Mouse (Mus musculus) kidney, embryonic 15.5 days (tissue): ENCODE measurements around the gene Lypd8. TPM values are rescaled to one million over a fixed set of nuclear protein-coding genes. Genes with fewer than 3 reads are reported as not detected.

Experiments used
- ATAC-seq: fragments of 200-750 bp; cut with Nextera tagmentation; replicated peaks from 2 replicates; pipeline ENCODE4 v1.8.0; 2017; ENCODE audit warnings: moderate TSS enrichment; ENCODE audit not compliant: low FRiP score
- H3K27ac ChIP-seq: fragments of 300-500 bp; sonication (generic); 2 replicates; pipeline ENCODE4 v1.5.1; 2015; ENCODE audit warnings: mild to moderate bottlenecking, inconsistent platforms
- H3K27me3 ChIP-seq: fragments of 300-500 bp; sonication (generic); 2 replicates; pipeline ENCODE4 v1.6.1; 2015; ENCODE audit warnings: inconsistent platforms
- H3K36me3 ChIP-seq: fragments of 300-500 bp; sonication (generic); 2 replicates; pipeline ENCODE4 v1.6.1; 2015; ENCODE audit warnings: inconsistent platforms
- H3K4me1 ChIP-seq: fragments of 300-500 bp; sonication (generic); 2 replicates; pipeline ENCODE4 v1.6.1; 2015; ENCODE audit warnings: inconsistent platforms
- H3K4me2 ChIP-seq: fragments of 300-500 bp; sonication (generic); 2 replicates; pipeline ENCODE4 v1.6.1; 2015; ENCODE audit warnings: moderate library complexity, mild to moderate bottlenecking, inconsistent platforms
- H3K4me3 ChIP-seq: fragments of 300-500 bp; sonication (generic); replicated peaks from 2 replicates; pipeline ENCODE4 v1.5.1; 2015; ENCODE audit warnings: mild to moderate bottlenecking, inconsistent platforms
- H3K9ac ChIP-seq: fragments of 300-500 bp; sonication (generic); 2 replicates; pipeline ENCODE4 v1.6.1; 2015; ENCODE audit warnings: mild to moderate bottlenecking, inconsistent platforms
- H3K9me3 ChIP-seq: fragments of 300-500 bp; sonication (generic); replicated peaks from 2 replicates; pipeline ENCODE4 v1.6.1; 2016; ENCODE audit warnings: inconsistent platforms
- WGBS: fragments of 180-500 bp; shearing (Covaris S2); methylation state at CpG from one replicate; pipeline ENCODE4 v1.1.7; 2015; ENCODE audit warnings: mixed read lengths; 5-methylcytosine and 5-hydroxymethylcytosine counted together
- polyA plus RNA-seq: library from polyadenylated mRNA; unstranded; fragments of >200 nt; fragmentation: Nextera tagmentation; extraction: Ambion mirVana; gene quantifications from 2 replicates; pipeline ENCODE4 v1.2.1, GENCODE M21; 2015

The Lypd8 gene
- polyA plus RNA-seq, 1 experiment from 2014 or later, result 0.23 TPM

- no peaks in the 10 kb centered on the region for H3K4me1 ChIP-seq
- no peaks in the 10 kb centered on the region for H3K36me3 ChIP-seq
- H3K27me3 ChIP-seq, result 0 out of 2 replicates have a peak, but pooled peaks cover 3% of the 10 kb centered on the region
- no peak overlapping the region for H3K4me3 ChIP-seq
- H3K9ac ChIP-seq, result no peak overlapping the region
- no peak overlapping the region for H3K4me2 ChIP-seq
- 73% methylated on average over 3 of the region's 3 CpGs for WGBS
- ATAC-seq, result no peak
- no peaks in the 10 kb centered on the region for H3K9me3 ChIP-seq
- H3K27ac ChIP-seq, result no peak overlapping the region
Measured at GRCm38 (mm10) chr11:58408066-58408465, 29.2 kb downstream of the Lypd8 start.

- ATAC-seq, result no peak
- no peaks in the 10 kb centered on the region for H3K27me3 ChIP-seq
- H3K4me3 ChIP-seq, result no peak overlapping the region
- no peak overlapping the region for H3K4me2 ChIP-seq
- H3K9me3 ChIP-seq, result no peaks in the 10 kb centered on the region
- WGBS, result 82% methylated on average over 3 of the region's 3 CpGs
- no peaks in the 10 kb centered on the region for H3K36me3 ChIP-seq
- H3K27ac ChIP-seq, result no peak overlapping the region
- H3K9ac ChIP-seq, result no peak overlapping the region
- no peaks in the 10 kb centered on the region for H3K4me1 ChIP-seq
Measured at GRCm38 (mm10) chr11:58418336-58418735, 39.5 kb downstream of the Lypd8 start.

- Histone ChIP-seq H3K27me3 (no peaks in the 10 kb centered on the region), H3K9ac (no peak within 1 kb of the TSS), H3K27ac (no peak within 1 kb of the TSS), H3K4me1 (no peaks in the 10 kb centered on the region), H3K4me3 (no peak within 1 kb of the TSS), H3K9me3 (no peaks in the 10 kb centered on the region), H3K4me2 (no peak within 1 kb of the TSS), H3K36me3 (no peaks in the 10 kb centered on the region)
- WGBS, result 33% methylated on average over 1 of the region's 1 CpGs
- ATAC-seq, result no peak
Measured at GRCm38 (mm10) chr11:58420815-58421214, 42.0 kb downstream of the Lypd8 start, which contains the start of gene 1810065E05Rik. Gene 1810065E05Rik, plus strand, starts transcription at chr11:58421111.

- Histone ChIP-seq H3K9me3 (no peaks in the 10 kb centered on the region), H3K36me3 (no peaks in the 10 kb centered on the region), H3K9ac (no peak within 1 kb of the TSS), H3K27me3 (no peaks in the 10 kb centered on the region), H3K27ac (no peak within 1 kb of the TSS), H3K4me3 (no peak within 1 kb of the TSS), H3K4me2 (no peak within 1 kb of the TSS), H3K4me1 (peaks cover 1% of the 10 kb centered on the region)
- WGBS, result 81% methylated on average over 3 of the region's 3 CpGs
- no peak for ATAC-seq
Measured at GRCm38 (mm10) chr11:58432259-58432658, 53.4 kb downstream of the Lypd8 start, which contains the start of gene Gm12253. Gene Gm12253, plus strand, starts transcription at chr11:58432559.

- Histone ChIP-seq H3K4me3 (no peak overlapping the region), H3K27me3 (no peaks in the 10 kb centered on the region), H3K4me2 (peak overlapping the region; percentile 22; the same call in 1 of the 2 replicates), H3K4me1 (peaks cover 10% of the 10 kb centered on the region), H3K9me3 (no peaks in the 10 kb centered on the region), H3K36me3 (no peaks in the 10 kb centered on the region), H3K27ac (peak overlapping the region; percentile 51), H3K9ac (no peak overlapping the region)
- WGBS, result 5% methylated on average over 5 of the region's 5 CpGs
- no peak for ATAC-seq
Measured at GRCm38 (mm10) chr11:58437866-58438265, 59.0 kb downstream of the Lypd8 start.

Other genes starting within 250 kb of the Lypd8 start
- gene Gemin5, start 210.5 kb upstream of the Lypd8 start, polyA plus RNA-seq, result 24.5 and 24.7 TPM in 2 replicates
- 145 TPM in 2 replicates for gene Mrpl22, start 207.4 kb upstream of the Lypd8 start, polyA plus RNA-seq
- 4.5 and 4.6 TPM in 2 replicates for gene Igtp, start 179.5 kb upstream of the Lypd8 start, polyA plus RNA-seq
- 2.1 and 2.4 TPM in 2 replicates for gene Irgm2, start 179.4 kb upstream of the Lypd8 start, polyA plus RNA-seq
- gene 4930438A08Rik, start 104.2 kb upstream of the Lypd8 start, polyA plus RNA-seq, result 0.18 TPM in 1 of 2 replicates, not detected in the other
- 29.1 and 30.5 TPM in 2 replicates for gene Zfp692, start 72.0 kb upstream of the Lypd8 start, polyA plus RNA-seq
- gene Zfp672, start 48.7 kb upstream of the Lypd8 start, polyA plus RNA-seq, result 36.2 and 40.4 TPM in 2 replicates
- 34.2 and 37.0 TPM in 2 replicates for gene Sh3bp5l, start 48.3 kb upstream of the Lypd8 start, polyA plus RNA-seq
- gene 1810065E05Rik, start 42.1 kb downstream of the Lypd8 start, polyA plus RNA-seq, result not detected in 2 replicates
- not detected in 2 replicates for gene Gm12253, start 53.5 kb downstream of the Lypd8 start, polyA plus RNA-seq
- not detected in 2 replicates for gene Lypd9, start 73.9 kb downstream of the Lypd8 start, polyA plus RNA-seq
- not detected in 2 replicates for gene Olfr30, start 83.2 kb downstream of the Lypd8 start, polyA plus RNA-seq
- 0.08 TPM in 1 of 2 replicates, not detected in the other for gene Olfr332, start 113.5 kb downstream of the Lypd8 start, polyA plus RNA-seq
- gene Olfr331, start 123.5 kb downstream of the Lypd8 start, polyA plus RNA-seq, result not detected in 2 replicates
- gene Olfr330, start 155.8 kb downstream of the Lypd8 start, polyA plus RNA-seq, result not detected in 2 replicates
- gene Olfr329-ps, start 167.4 kb downstream of the Lypd8 start, polyA plus RNA-seq, result not detected in 2 replicates
- gene Olfr328, start 176.6 kb downstream of the Lypd8 start, polyA plus RNA-seq, result 0.05 and 0.09 TPM in 2 replicates
- not detected in 2 replicates for gene Olfr224, start 191.5 kb downstream of the Lypd8 start, polyA plus RNA-seq
- not detected in 2 replicates for gene Olfr325, start 198.7 kb downstream of the Lypd8 start, polyA plus RNA-seq
- gene Olfr324, start 216.1 kb downstream of the Lypd8 start, polyA plus RNA-seq, result not detected in 2 replicates
- gene 2210407C18Rik, start 237.0 kb downstream of the Lypd8 start, polyA plus RNA-seq, result not detected in 2 replicates